Mouse (Mus musculus): ENCODE measurements around the gene Lrrc46.

GRCm38 (mm10) chr11:96997380-96997956 is 43.7 kb downstream of the Lrrc46 start:
- TF ChIP-seq CTCF (IDR thresholded peaks at IDR 0.05; ENCODE audit: extremely low read depth, insufficient read depth, low read length) = no peak
- no peak for TF ChIP-seq POLR2A (IDR thresholded peaks at IDR 0.05; ENCODE audit: extremely low read depth, insufficient read depth, low read length)
